Mouse (Mus musculus) intestine, postnatal 0 days (tissue): ENCODE measurements around the gene Mesd. TPM values are rescaled to one million over a fixed set of nuclear protein-coding genes. Genes with fewer than 3 reads are reported as not detected.

ENCODE experiments used
- ATAC-seq: fragments of 200-750 bp; cut with Nextera tagmentation; 2 replicates; pipeline ENCODE4 v1.8.0; 2017; ENCODE audit warnings: mild to moderate bottlenecking, moderate TSS enrichment, moderate library complexity
- H3K27ac ChIP-seq: fragments of 300-500 bp; sonication (generic); 2 replicates; pipeline ENCODE4 v1.5.1; 2014; ENCODE audit warnings: mild to moderate bottlenecking, low read depth, low read length, moderate library complexity
- H3K27me3 ChIP-seq: fragments of 300-500 bp; sonication (generic); replicated peaks from 2 replicates; pipeline ENCODE4 v1.6.1; 2014; ENCODE audit warnings: low read length, mixed read lengths; ENCODE audit not compliant: control insufficient read depth, insufficient read depth
- H3K36me3 ChIP-seq: fragments of 300-500 bp; sonication (generic); 2 replicates; pipeline ENCODE4 v1.6.1; 2014; ENCODE audit warnings: mild to moderate bottlenecking, moderate library complexity; ENCODE audit not compliant: control insufficient read depth, insufficient read depth
- H3K4me1 ChIP-seq: fragments of 300-500 bp; sonication (generic); replicated peaks from 2 replicates; pipeline ENCODE4 v1.6.1; 2014; ENCODE audit warnings: antibody characterized with exemption, low read length, mixed read lengths; ENCODE audit not compliant: control insufficient read depth, insufficient read depth
- H3K4me2 ChIP-seq: fragments of 300-500 bp; sonication (generic); replicated peaks from 2 replicates; pipeline ENCODE4 v1.6.1; 2014; ENCODE audit warnings: low read depth, mild to moderate bottlenecking, moderate library complexity
- H3K4me3 ChIP-seq: fragments of 300-500 bp; sonication (generic); 2 replicates; pipeline ENCODE4 v1.5.1; 2014; ENCODE audit warnings: low read depth, low read length
- H3K9ac ChIP-seq: fragments of 300-500 bp; sonication (generic); 2 replicates; pipeline ENCODE4 v1.6.1; 2014; ENCODE audit warnings: mild to moderate bottlenecking, low read depth, low read length
- H3K9me3 ChIP-seq: fragments of 300-500 bp; sonication (generic); 2 replicates; pipeline ENCODE4 v1.6.1; 2016; ENCODE audit warnings: mixed run types; ENCODE audit not compliant: control insufficient read depth
- CTCF ChIP-seq: sonication (generic); IDR thresholded peaks from 2 replicates; pipeline ENCODE4 v1.5.1; 2016; ENCODE audit warnings: low read depth, mild to moderate bottlenecking, control low read depth, antibody characterized with exemption, moderate library complexity
- WGBS: fragments of 180-500 bp; shearing (Covaris S2); extraction: QIAGEN DNeasy Blood & Tissue Kit; methylation state at CpG from one replicate; pipeline ENCODE4 v1.1.7; 2014; 5-methylcytosine and 5-hydroxymethylcytosine counted together
- polyA plus RNA-seq: library from polyadenylated mRNA; unstranded; fragments of >200 nt; fragmentation: Nextera tagmentation; extraction: Ambion mirVana; gene quantifications from 2 replicates; pipeline ENCODE4 v1.2.1, GENCODE M21; 2015

Gene Mesd
- polyA plus RNA-seq, 1 experiment from 2014 or later = 55.0 TPM

- Histone ChIP-seq H3K9me3 (no peaks in the 10 kb centered on the region), H3K36me3 (peaks cover 5% of the 10 kb centered on the region; the same call in 1 of the 2 replicates), H3K27ac (peak overlapping the region; percentile 47; the same call in 1 of the 2 replicates), H3K27me3 (no peaks in the 10 kb centered on the region), H3K4me3 (no peak overlapping the region), H3K4me2 (no peak overlapping the region), H3K4me1 (peaks cover 16% of the 10 kb centered on the region), H3K9ac (no peak overlapping the region)
- ATAC-seq = peak; percentile 33
- 53% methylated on average over 3 of the region's 3 CpGs for WGBS
- TF ChIP-seq CTCF = peak; percentile 44
Observed at GRCm38 (mm10) chr7:83877088-83877487, 7.2 kb upstream of the Mesd start.

GRCm38 (mm10) chr7:83878676-83879448, 5.4 kb upstream of the Mesd start:
- Histone ChIP-seq H3K4me3 (no peak overlapping the region), H3K27me3 (no peaks in the 10 kb centered on the region), H3K27ac (no peak overlapping the region; the same call in 1 of the 2 replicates), H3K4me2 (peak overlapping the region; percentile 25), H3K4me1 (peaks cover 22% of the 10 kb centered on the region), H3K36me3 (peaks cover 8% of the 10 kb centered on the region; the same call in 1 of the 2 replicates), H3K9ac (no peak overlapping the region), H3K9me3 (no peaks in the 10 kb centered on the region)
- ATAC-seq = no peak
- no peak for TF ChIP-seq CTCF
- 18% methylated on average over 5 of the region's 5 CpGs for WGBS

- peak overlapping the region; percentile 94; the same call in 1 of the 2 replicates for H3K9ac ChIP-seq
- ATAC-seq = no peak
- no peaks in the 10 kb centered on the region for H3K27me3 ChIP-seq
- peaks cover 8% of the 10 kb centered on the region; the same call in 1 of the 2 replicates for H3K36me3 ChIP-seq
- peak overlapping the region; percentile 99; the same call in 1 of the 2 replicates for H3K27ac ChIP-seq
- peaks cover 24% of the 10 kb centered on the region for H3K4me1 ChIP-seq
- 79% methylated on average over 35 of the region's 35 CpGs for WGBS
- peak overlapping the region; percentile 75 for H3K4me3 ChIP-seq
- H3K4me2 ChIP-seq = peak overlapping the region; percentile 95
- no peak for TF ChIP-seq CTCF
- no peaks in the 10 kb centered on the region for H3K9me3 ChIP-seq
Observed at GRCm38 (mm10) chr7:83882150-83882632, 2.1 kb upstream of the Mesd start.

GRCm38 (mm10) chr7:83882633-83883275, 1.5 kb upstream of the Mesd start:
- H3K27ac ChIP-seq = peak overlapping the region; percentile 99
- H3K4me3 ChIP-seq = peak overlapping the region; percentile 75
- 11% methylated on average over 56 of the region's 56 CpGs for WGBS
- peaks cover 22% of the 10 kb centered on the region for H3K4me1 ChIP-seq
- H3K27me3 ChIP-seq = no peaks in the 10 kb centered on the region
- peak; percentile 14 for ATAC-seq
- peak overlapping the region; percentile 95 for H3K4me2 ChIP-seq
- H3K9me3 ChIP-seq = no peaks in the 10 kb centered on the region
- peaks cover 8% of the 10 kb centered on the region; the same call in 1 of the 2 replicates for H3K36me3 ChIP-seq
- 0 out of 2 replicates have a peak, but pooled peaks have one; percentile 3 for TF ChIP-seq CTCF
- H3K9ac ChIP-seq = peak overlapping the region; percentile 94

GRCm38 (mm10) chr7:83883276-83884020, 818 bp upstream of the Mesd start:
- peak overlapping the region; percentile 75 for H3K4me3 ChIP-seq
- WGBS = 0% methylated on average over 68 of the region's 91 CpGs
- no peaks in the 10 kb centered on the region for H3K9me3 ChIP-seq
- H3K9ac ChIP-seq = peak overlapping the region; percentile 94
- H3K27me3 ChIP-seq = no peaks in the 10 kb centered on the region
- peaks cover 15% of the 10 kb centered on the region for H3K4me1 ChIP-seq
- TF ChIP-seq CTCF = no peak
- ATAC-seq = peak; percentile 83
- H3K36me3 ChIP-seq = peaks cover 8% of the 10 kb centered on the region; the same call in 1 of the 2 replicates
- H3K4me2 ChIP-seq = peak overlapping the region; percentile 95
- peak overlapping the region; percentile 99 for H3K27ac ChIP-seq
